ENCODE assay signal across 14 mouse cellular contexts in genomic region chr10:94000223-94000622, GRCm38 (mm10). TPM values are rescaled to one million over a fixed set of nuclear protein-coding genes. Genes with fewer than 3 reads are reported as not detected.
DNase-seq lines count a peak whose midpoint lies in the region; ATAC-seq lines count a peak whose summit lies in the region.
"Had no signal": no experiment of that assay in that cellular context is flagged by ENCODE, and none has a peak within 500 bp of the region (broad histone marks: within the 10 kb centered on the region; RNA-seq: fewer than 3 reads in every experiment).

No protein-coding gene starts in this region.

- no peak overlapping the region for H3K27ac ChIP-seq in hindbrain, embryonic 13.5 days
- H3K27ac ChIP-seq: embryonic facial prominence, embryonic 10.5 days; forebrain, embryonic 13.5 days; midbrain, embryonic 13.5 days had no signal

- ATAC-seq in hindbrain, embryonic 13.5 days (ENCODE audit: low FRiP score), result no peak
- ATAC-seq: forebrain, embryonic 13.5 days; midbrain, embryonic 13.5 days had no signal

- H3K4me3 ChIP-seq in hindbrain, embryonic 13.5 days, result no peak overlapping the region
- H3K4me3 ChIP-seq: embryonic facial prominence, embryonic 10.5 days; forebrain, embryonic 13.5 days; midbrain, embryonic 13.5 days had no signal

- WGBS in hindbrain, embryonic 13.5 days, result 94% methylated on average over 10 of the region's 10 CpGs

- no peaks in the 10 kb centered on the region for H3K27me3 ChIP-seq in hindbrain, embryonic 13.5 days
- H3K27me3 ChIP-seq: forebrain, embryonic 13.5 days; midbrain, embryonic 13.5 days had no signal

- no peak overlapping the region for H3K4me2 ChIP-seq in hindbrain, embryonic 13.5 days
- H3K4me2 ChIP-seq: forebrain, embryonic 13.5 days; liver, embryonic 11.5 days; midbrain, embryonic 13.5 days had no signal

- DNase-seq in cerebellum, adult 18-20 months, result peak; percentile 7 to 25
- no peak for DNase-seq in cerebellum, postnatal 10 days
- peak; percentile 76 for DNase-seq in 416B (ENCODE audit: low read depth)
- DNase-seq in cerebellum, postnatal 25 days, result peak; percentile 35 to 46
- DNase-seq in kidney, postnatal 36 days, result peak; percentile 53 to 68
- no peak for DNase-seq in layer of hippocampus, adult 9-11 months
- no peak for DNase-seq in right cerebral cortex, postnatal 4 days
- DNase-seq: gastrocnemius, postnatal 14 days; layer of hippocampus, postnatal 36 days had no signal

- H3K36me3 ChIP-seq in hindbrain, embryonic 13.5 days, result peaks cover 85% of the 10 kb centered on the region

- no peak overlapping the region for H3K9ac ChIP-seq in hindbrain, embryonic 13.5 days
- H3K9ac ChIP-seq: forebrain, embryonic 13.5 days; midbrain, embryonic 13.5 days had no signal

- no peaks in the 10 kb centered on the region for H3K4me1 ChIP-seq in hindbrain, embryonic 13.5 days (replicated peaks)
- H3K4me1 ChIP-seq: embryonic facial prominence, embryonic 10.5 days; forebrain, embryonic 13.5 days; midbrain, embryonic 13.5 days had no signal

- no peaks in the 10 kb centered on the region for H3K9me3 ChIP-seq in hindbrain, embryonic 13.5 days
- H3K9me3 ChIP-seq: embryonic facial prominence, embryonic 10.5 days; forebrain, embryonic 13.5 days; midbrain, embryonic 13.5 days had no signal

RNA-seq across cellular contexts. Expression of gene Vezt, which starts 35.4 kb away (rescaled TPM):
- polyA plus RNA-seq in hindbrain, embryonic 13.5 days (2015; fragmentation: Nextera tagmentation; extraction: Ambion mirVana), result 65.4 and 66.1 TPM in 2 replicates

RNA-seq across cellular contexts. Expression of gene Fgd6, which starts 35.6 kb away (rescaled TPM):
- polyA plus RNA-seq in hindbrain, embryonic 13.5 days (2015; fragmentation: Nextera tagmentation; extraction: Ambion mirVana), result 3.0 TPM in 2 replicates

Comparison
In these comparisons a context has a peak if more than half of its experiments do, and no peak if none do; other contexts are left out.
1. DNase-seq: peak in cerebellum, adult 18-20 months (2 of 2), 416B (single experiment), cerebellum, postnatal 25 days (2 of 2) and kidney, postnatal 36 days (2 of 2); none in cerebellum, postnatal 10 days (0 of 2), layer of hippocampus, adult 9-11 months (single experiment) and right cerebral cortex, postnatal 4 days (single experiment).